Mouse (Mus musculus) right cerebral cortex, postnatal 4 days (tissue): Measurements from ENCODE around the gene Tigit.
A peak's percentile ranks its signal among the peaks of the same experiment; 100 is the strongest.

ENCODE experiments used
- DNase-seq: peaks from one replicate; pipeline ENCODE4 v3.0.0-alpha.2; 2022

The Tigit gene

GRCm38 (mm10) chr16:43664861-43665260, 915 bp upstream of the Tigit start:
- DNase-seq, result no peak

GRCm38 (mm10) chr16:43662124-43663004, 1.6 kb downstream of the Tigit start:
- DNase-seq, result no peak

GRCm38 (mm10) chr16:43661576-43661975, 2.4 kb downstream of the Tigit start:
- no peak for DNase-seq

- DNase-seq, result no peak
These were observed 8.7 kb downstream of the Tigit start for GRCm38 (mm10) chr16:43655183-43655787.

DNA sequence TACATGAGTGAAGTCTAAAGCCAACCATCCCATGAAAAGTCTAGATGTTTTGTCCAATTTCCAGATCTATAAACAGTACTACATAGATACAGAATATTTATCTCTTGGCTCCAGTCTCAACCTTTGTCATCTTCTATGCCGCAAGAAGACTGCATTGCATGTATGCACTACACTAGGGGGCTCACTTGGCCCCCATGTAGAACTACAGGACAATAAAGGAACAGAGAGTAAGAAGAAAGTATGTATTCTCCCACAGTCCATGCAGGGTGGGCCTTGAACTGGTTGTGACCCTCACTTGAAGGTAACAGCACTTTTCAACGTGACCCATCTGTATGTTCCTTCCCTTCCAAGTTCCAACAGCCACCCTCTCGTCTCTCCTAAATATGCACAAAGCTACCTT, 9.7 kb downstream of the Tigit start:
- DNase-seq, result no peak

GRCm38 (mm10) chr16:43653288-43653687, 10.7 kb downstream of the Tigit start:
- no peak for DNase-seq

DNA sequence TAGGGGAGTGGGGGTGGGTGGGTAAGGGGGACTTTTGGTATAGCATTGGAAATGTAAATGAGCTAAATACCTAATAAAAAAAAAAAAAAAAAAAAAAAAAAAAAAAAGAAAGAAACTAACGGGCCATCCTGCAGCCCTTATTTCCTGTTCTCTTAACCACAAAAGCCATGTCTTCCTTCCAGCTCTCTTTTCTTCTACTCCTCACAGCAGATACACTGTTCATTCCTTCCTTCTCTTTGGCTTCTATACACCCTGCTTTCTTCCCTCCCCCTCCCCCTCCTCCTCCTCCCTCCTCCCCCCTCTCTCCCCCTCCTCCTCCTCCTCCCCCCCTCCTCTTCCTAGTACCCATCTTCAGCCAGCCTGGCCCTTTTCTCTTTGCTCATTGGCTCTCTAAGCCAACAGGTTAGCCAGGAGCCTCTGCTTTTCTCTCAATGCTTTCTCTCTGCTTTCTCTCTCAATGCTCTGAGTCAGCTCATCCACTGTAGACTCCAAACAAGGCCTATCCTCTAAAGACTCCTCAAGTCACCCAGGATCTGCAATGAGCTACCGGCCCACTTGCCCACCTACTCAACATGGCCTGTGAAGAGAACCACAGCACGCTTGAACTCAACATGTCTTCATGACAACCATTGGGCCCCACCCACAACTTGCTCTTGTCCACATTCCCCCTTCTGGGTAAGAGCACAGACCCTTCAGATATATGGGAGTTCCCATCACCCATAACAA, 13.4 kb downstream of the Tigit start:
- no peak for DNase-seq

GRCm38 (mm10) chr16:43647641-43648040, 16.3 kb downstream of the Tigit start:
- no peak for DNase-seq

GRCm38 (mm10) chr16:43646943-43647342, 17.0 kb downstream of the Tigit start:
- no peak for DNase-seq

- DNase-seq, result no peak
These were observed 18.1 kb downstream of the Tigit start for GRCm38 (mm10) chr16:43645879-43646278.

GRCm38 (mm10) chr16:43641230-43641629, 22.7 kb downstream of the Tigit start:
- no peak for DNase-seq

GRCm38 (mm10) chr16:43638406-43639049, 25.4 kb downstream of the Tigit start:
- DNase-seq, result peak; percentile 23

- no peak for DNase-seq
These were observed 26.7 kb downstream of the Tigit start for GRCm38 (mm10) chr16:43637241-43637640.

DNA sequence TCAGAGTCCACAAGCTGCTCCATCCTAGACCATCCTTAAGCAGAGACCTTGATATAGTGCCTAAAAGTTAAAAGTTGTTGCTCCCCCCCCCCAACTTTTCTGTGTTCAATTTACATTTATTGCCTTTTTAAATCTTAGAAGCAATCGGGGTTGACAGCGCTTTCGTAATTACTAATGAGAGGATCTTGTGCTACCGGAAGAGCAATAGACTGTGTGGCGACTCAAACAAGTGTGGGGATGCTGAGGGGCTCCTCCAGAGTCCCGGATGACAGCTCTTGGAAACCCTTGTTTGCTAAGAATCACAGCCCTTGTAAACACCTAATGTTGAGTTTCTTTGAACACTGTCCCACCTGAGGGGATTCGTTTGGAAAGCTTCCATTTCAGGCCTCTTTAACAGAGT, 29.9 kb downstream of the Tigit start:
- no peak for DNase-seq

DNA sequence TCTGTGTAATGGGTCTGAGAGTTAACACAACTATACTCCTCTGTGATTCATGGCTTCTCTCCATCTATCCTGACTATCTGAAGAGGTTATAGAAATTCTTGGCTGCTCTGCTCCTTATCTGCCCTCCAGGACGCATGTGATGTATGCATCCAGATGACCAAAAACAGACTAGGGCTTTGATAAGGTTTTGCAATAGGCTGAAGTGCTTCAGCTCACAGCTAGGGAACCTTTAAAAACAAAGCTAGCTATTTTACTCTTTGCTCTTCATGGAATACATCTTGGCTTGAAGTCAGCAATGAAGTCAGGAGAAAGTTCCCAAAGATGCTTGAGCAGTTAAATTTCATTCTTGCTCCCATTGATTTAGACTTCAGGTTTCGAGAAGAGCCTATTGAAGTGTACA, 32.2 kb downstream of the Tigit start:
- no peak for DNase-seq

DNA sequence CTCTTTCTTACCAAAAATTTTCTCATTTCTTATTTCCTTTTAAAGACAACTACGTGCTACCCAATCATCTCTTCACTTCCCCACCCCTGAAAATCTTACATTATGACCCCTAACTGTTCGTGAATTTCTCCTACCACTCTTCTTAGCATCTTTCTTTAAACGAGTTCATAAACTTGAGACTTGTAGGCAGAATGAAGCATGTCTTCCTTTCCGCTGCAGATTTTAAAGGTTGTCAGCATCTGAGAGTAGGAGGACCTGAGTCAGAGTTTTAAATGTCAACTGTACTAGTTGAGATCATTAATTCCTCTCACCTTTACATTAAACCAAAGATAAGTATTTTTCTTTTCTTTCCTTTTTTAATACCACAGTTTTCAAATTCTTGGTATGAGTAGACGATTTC, 35.3 kb downstream of the Tigit start:
- DNase-seq, result no peak

DNA sequence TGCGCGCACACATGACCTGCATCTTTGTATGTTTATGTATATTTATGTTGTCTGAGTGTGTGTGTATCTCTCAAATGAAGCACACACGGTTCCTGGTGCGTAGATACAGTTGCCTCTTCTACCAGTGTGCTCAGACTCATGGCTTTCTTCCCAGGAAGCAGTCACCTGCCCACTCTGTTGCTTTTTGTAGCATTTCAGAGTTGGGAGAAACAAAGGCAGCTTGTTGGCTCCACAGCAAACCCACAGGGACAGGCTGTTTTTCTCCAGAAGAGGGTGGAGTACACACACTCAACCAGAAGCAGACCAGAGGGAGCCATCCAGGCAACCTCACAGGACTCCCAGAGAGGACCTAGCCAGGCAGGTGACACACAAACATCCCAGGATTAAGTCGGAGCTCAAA, 38.0 kb downstream of the Tigit start:
- no peak for DNase-seq

DNA sequence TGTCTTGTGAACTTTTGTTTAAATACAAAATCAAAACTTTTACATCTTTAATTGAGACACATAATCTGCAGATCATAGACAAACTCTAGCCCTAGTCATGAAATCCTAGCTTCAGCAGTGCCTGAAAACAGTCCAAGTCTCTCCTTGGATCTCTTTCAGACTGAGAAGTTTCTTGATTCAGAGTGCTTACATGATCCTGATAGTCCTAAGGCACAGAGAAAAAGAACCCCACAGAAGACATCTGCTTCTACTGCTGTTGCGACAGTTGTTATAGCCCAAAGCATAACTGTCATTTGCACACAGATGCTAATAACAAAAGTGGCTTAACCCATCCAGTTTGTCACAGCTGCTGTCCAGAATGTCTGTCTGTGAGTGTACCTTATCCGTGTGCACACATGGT, 38.7 kb downstream of the Tigit start:
- DNase-seq, result no peak

DNA sequence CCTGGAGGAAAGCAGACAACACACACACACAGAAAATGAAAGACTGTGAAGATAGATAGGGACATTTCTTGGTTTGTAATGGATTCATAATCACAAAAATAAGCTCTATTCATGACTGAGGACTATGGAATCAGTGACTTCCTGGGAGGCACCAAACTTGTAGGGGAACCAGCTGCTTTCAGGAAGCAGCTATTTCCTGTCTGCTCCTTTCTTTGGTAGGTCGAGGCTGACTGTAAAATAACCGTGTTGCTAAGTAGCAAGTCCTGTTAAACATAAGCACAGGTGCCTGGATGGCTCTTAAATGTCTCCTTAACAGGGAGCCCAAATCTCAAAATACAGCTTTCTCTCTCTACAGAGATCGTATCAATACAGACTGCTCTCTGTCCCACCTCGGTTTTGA, 39.1 kb downstream of the Tigit start:
- DNase-seq, result no peak

- no peak for DNase-seq
These were observed 40.5 kb downstream of the Tigit start for GRCm38 (mm10) chr16:43623315-43624000.

DNA sequence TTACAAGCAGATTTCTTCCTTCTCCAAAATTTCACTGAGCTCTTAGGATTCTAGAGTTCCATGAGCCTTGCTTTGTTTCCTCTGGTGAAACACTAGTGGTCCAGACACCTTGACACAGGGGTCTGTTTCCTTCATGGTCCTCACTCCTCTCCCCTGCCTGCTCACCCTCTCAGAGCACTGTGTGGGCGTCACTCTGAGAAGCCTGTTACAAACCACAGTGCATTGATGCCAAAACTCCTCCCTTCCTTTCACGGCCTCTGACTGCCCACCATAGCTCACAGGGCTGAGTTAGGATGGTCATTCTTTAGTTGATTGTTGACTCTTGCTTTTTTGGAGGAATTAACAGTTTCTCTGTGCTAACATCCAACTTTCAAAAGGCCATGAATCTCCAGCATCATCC, 43.6 kb downstream of the Tigit start:
- no peak for DNase-seq

DNA sequence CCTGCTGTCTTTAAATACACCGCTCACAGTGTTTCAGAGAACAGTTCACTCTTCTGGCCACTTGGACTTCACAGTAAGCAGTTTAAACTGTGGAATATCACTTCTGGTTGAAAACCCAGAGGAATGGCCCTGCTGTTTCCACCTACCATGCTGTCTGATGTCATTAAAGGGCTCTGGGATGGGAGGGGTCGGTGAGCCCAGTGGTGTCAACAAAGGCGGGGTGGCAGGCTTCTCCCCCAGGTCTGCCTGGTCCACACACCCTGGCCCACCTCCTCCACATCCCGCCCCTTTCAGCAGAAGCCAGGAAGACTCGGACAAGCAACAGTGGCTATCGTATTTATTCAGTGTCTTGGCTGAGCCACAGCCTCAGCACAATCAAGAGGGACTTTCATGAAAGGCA, 44.7 kb downstream of the Tigit start:
- DNase-seq, result no peak

DNA sequence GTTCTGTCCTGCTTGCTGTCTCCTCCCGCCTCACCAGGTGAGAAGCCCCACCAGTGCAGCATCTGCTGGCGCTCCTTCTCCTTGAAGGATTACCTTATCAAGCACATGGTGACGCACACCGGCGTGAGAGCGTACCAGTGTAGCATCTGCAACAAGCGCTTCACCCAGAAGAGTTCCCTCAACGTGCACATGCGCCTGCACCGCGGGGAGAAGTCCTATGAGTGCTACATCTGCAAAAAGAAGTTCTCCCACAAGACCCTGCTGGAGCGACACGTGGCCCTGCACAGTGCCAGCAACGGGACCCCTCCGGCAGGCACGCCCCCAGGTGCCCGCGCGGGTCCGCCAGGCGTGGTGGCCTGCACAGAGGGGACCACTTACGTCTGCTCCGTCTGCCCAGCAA, 45.7 kb downstream of the Tigit start:
- no peak for DNase-seq
